Mouse (Mus musculus) hindbrain, postnatal 0 days (tissue): ENCODE measurements around the gene Cald1. TPM values are rescaled to one million over a fixed set of nuclear protein-coding genes. Genes with fewer than 3 reads are reported as not detected.

Experiments used
- ATAC-seq: fragments of 200-750 bp; cut with Nextera tagmentation; 2 replicates; pipeline ENCODE4 v1.8.0; 2017; ENCODE audit warnings: mild to moderate bottlenecking, moderate TSS enrichment, moderate library complexity
- DNase-seq: peaks from one replicate; pipeline ENCODE4 v3.0.0-alpha.2; 2015; ENCODE audit warnings: low spot score
- H3K27ac ChIP-seq: fragments of 300-500 bp; sonication (generic); 2 replicates; pipeline ENCODE4 v1.5.1; 2014; ENCODE audit warnings: mild to moderate bottlenecking
- H3K27me3 ChIP-seq: fragments of 300-500 bp; sonication (generic); 2 replicates; pipeline ENCODE4 v1.6.1; 2014; ENCODE audit warnings: low read length, mixed read lengths; ENCODE audit not compliant: insufficient read depth
- H3K36me3 ChIP-seq: fragments of 300-500 bp; sonication (generic); 2 replicates; pipeline ENCODE4 v1.6.1; 2014; ENCODE audit warnings: low read length, mixed read lengths; ENCODE audit not compliant: insufficient read depth
- H3K4me1 ChIP-seq: fragments of 300-500 bp; sonication (generic); 2 replicates; pipeline ENCODE4 v1.6.1; 2014; ENCODE audit warnings: antibody characterized with exemption, low read length, mixed read lengths; ENCODE audit not compliant: insufficient read depth
- H3K4me2 ChIP-seq: fragments of 300-500 bp; sonication (generic); 2 replicates; pipeline ENCODE4 v1.6.1; 2014; ENCODE audit warnings: low read depth, mild to moderate bottlenecking, low read length, moderate library complexity, mixed read lengths
- H3K4me3 ChIP-seq: fragments of 300-500 bp; sonication (generic); 2 replicates; pipeline ENCODE4 v1.5.1; 2014; ENCODE audit warnings: low read length
- H3K9ac ChIP-seq: fragments of 300-500 bp; sonication (generic); replicated peaks from 2 replicates; pipeline ENCODE4 v1.6.1; 2014; ENCODE audit warnings: mild to moderate bottlenecking, low read length, moderate library complexity, mixed read lengths
- H3K9me3 ChIP-seq: fragments of 300-500 bp; sonication (generic); 2 replicates; pipeline ENCODE4 v1.6.1; 2016; ENCODE audit warnings: low read length, mixed read lengths
- CTCF ChIP-seq: IDR thresholded peaks from 2 replicates; pipeline ENCODE4 v1.5.1; 2016; ENCODE audit warnings: antibody characterized with exemption, control low read depth, low read depth
- WGBS: fragments of 180-500 bp; shearing (Covaris S2); extraction: QIAGEN DNeasy Blood & Tissue Kit; methylation state at CpG from one replicate; pipeline ENCODE4 v1.1.7; 2014; 5-methylcytosine and 5-hydroxymethylcytosine counted together
- polyA plus RNA-seq: library from polyadenylated mRNA; unstranded; fragments of >200 nt; fragmentation: Nextera tagmentation; extraction: Ambion mirVana; gene quantifications from 2 replicates; pipeline ENCODE4 v1.2.1, GENCODE M21; 2015
- total RNA-seq: library from RNA; depleted of rRNA; stranded (reverse); fragments of >200 nt; gene quantifications from 2 replicates; pipeline ENCODE4 v1.2.3, GENCODE M21; 2014

Gene Cald1
- total and polyA plus RNA-seq, 2 experiments from 2014 or later: 27.6 to 59.0 TPM

- Histone ChIP-seq H3K36me3 (no peaks in the 10 kb centered on the region), H3K27me3 (no peaks in the 10 kb centered on the region), H3K4me1 (no peaks in the 10 kb centered on the region), H3K9me3 (no peaks in the 10 kb centered on the region), H3K9ac (no peak overlapping the region), H3K4me2 (no peak overlapping the region), H3K4me3 (no peak overlapping the region), H3K27ac (no peak overlapping the region)
- WGBS: 70% methylated on average over 8 of the region's 8 CpGs
- ATAC-seq (no peak), DNase-seq (no peak)
- TF ChIP-seq CTCF: no peak
Observed at GRCm38 (mm10) chr6:34682126-34682525, 83.8 kb downstream of the Cald1 start.

GRCm38 (mm10) chr6:34684886-34685285 is 86.6 kb downstream of the Cald1 start:
- no peak for DNase-seq
- no peak overlapping the region; the same call in 1 of the 2 replicates for H3K27ac ChIP-seq

GRCm38 (mm10) chr6:34688971-34689370 is 90.7 kb downstream of the Cald1 start:
- no peak for TF ChIP-seq CTCF
- Histone ChIP-seq H3K36me3 (no peaks in the 10 kb centered on the region), H3K9ac (no peak overlapping the region), H3K27me3 (no peaks in the 10 kb centered on the region), H3K9me3 (no peaks in the 10 kb centered on the region), H3K4me2 (no peak overlapping the region), H3K27ac (no peak overlapping the region), H3K4me3 (no peak overlapping the region), H3K4me1 (no peaks in the 10 kb centered on the region)
- DNase-seq (no peak), ATAC-seq (no peak)
- WGBS: 80% methylated on average over 2 of the region's 2 CpGs

More at GRCm38 (mm10) chr6:34684886-34685285, 86.6 kb downstream of the Cald1 start:
- no peak overlapping the region for H3K9ac ChIP-seq
- H3K27me3 ChIP-seq: no peaks in the 10 kb centered on the region
- H3K9me3 ChIP-seq: no peaks in the 10 kb centered on the region
- 51% methylated on average over 8 of the region's 8 CpGs for WGBS
- no peaks in the 10 kb centered on the region for H3K4me1 ChIP-seq
- H3K36me3 ChIP-seq: no peaks in the 10 kb centered on the region
- H3K4me3 ChIP-seq: no peak overlapping the region
- H3K4me2 ChIP-seq: no peak overlapping the region
- TF ChIP-seq CTCF: no peak
- no peak for ATAC-seq

GRCm38 (mm10) chr6:34691416-34691815 is 93.1 kb downstream of the Cald1 start:
- TF ChIP-seq CTCF: no peak

GRCm38 (mm10) chr6:34694096-34694495 is 95.8 kb downstream of the Cald1 start:
- H3K9me3 ChIP-seq: no peaks in the 10 kb centered on the region
- 93% methylated on average over 4 of the region's 4 CpGs for WGBS
- ATAC-seq: no peak
- H3K27ac ChIP-seq: no peak overlapping the region
- H3K27me3 ChIP-seq: no peaks in the 10 kb centered on the region
- H3K4me1 ChIP-seq: no peaks in the 10 kb centered on the region
- H3K9ac ChIP-seq: no peak overlapping the region
- H3K36me3 ChIP-seq: no peaks in the 10 kb centered on the region
- no peak overlapping the region for H3K4me3 ChIP-seq
- TF ChIP-seq CTCF: no peak
- no peak for DNase-seq
- H3K4me2 ChIP-seq: no peak overlapping the region

More at GRCm38 (mm10) chr6:34691416-34691815, 93.1 kb downstream of the Cald1 start:
- no peak overlapping the region for H3K9ac ChIP-seq
- no peak overlapping the region for H3K4me2 ChIP-seq
- no peaks in the 10 kb centered on the region for H3K36me3 ChIP-seq
- no peaks in the 10 kb centered on the region for H3K9me3 ChIP-seq
- WGBS: 79% methylated on average over 7 of the region's 7 CpGs
- H3K4me3 ChIP-seq: no peak overlapping the region
- ATAC-seq (no peak), DNase-seq (no peak)
- no peak overlapping the region for H3K27ac ChIP-seq
- no peaks in the 10 kb centered on the region for H3K4me1 ChIP-seq
- no peaks in the 10 kb centered on the region for H3K27me3 ChIP-seq

GRCm38 (mm10) chr6:34703421-34704120 is 105.3 kb downstream of the Cald1 start:
- ATAC-seq (no peak), DNase-seq (no peak)
- H3K27me3 ChIP-seq: no peaks in the 10 kb centered on the region
- no peak overlapping the region for H3K4me3 ChIP-seq
- no peak overlapping the region for H3K9ac ChIP-seq
- 71% methylated on average over 1 of the region's 1 CpGs for WGBS
- H3K4me2 ChIP-seq: no peak overlapping the region
- no peaks in the 10 kb centered on the region for H3K36me3 ChIP-seq
- 0 out of 2 replicates have a peak, but pooled peaks cover 3% of the 10 kb centered on the region for H3K9me3 ChIP-seq
- H3K4me1 ChIP-seq: peaks cover 6% of the 10 kb centered on the region
- TF ChIP-seq CTCF: no peak
- H3K27ac ChIP-seq: no peak overlapping the region

- Histone ChIP-seq H3K4me1 (peaks cover 15% of the 10 kb centered on the region), H3K9ac (no peak overlapping the region), H3K4me3 (no peak overlapping the region), H3K27ac (no peak overlapping the region), H3K36me3 (no peaks in the 10 kb centered on the region), H3K4me2 (no peak overlapping the region), H3K9me3 (0 out of 2 replicates have a peak, but pooled peaks cover 3% of the 10 kb centered on the region), H3K27me3 (no peaks in the 10 kb centered on the region)
- WGBS: 57% methylated on average over 2 of the region's 2 CpGs
- no peak for ATAC-seq
- no peak for DNase-seq
- no peak for TF ChIP-seq CTCF
Observed at GRCm38 (mm10) chr6:34707521-34707920, 109.2 kb downstream of the Cald1 start.
